Mouse (Mus musculus) intestine, postnatal 0 days (tissue): ENCODE results near the gene Arfip1. TPM values are rescaled to one million over a fixed set of nuclear protein-coding genes. Genes with fewer than 3 reads are reported as not detected.
"Not testable (repeated sequence)": the region's sequence is repeated elsewhere in the genome, so short reads cannot be mapped to it uniquely, and the experiment has no call there.

ENCODE experiments used
- ATAC-seq: fragments of 200-750 bp; cut with Nextera tagmentation; 2 replicates; pipeline ENCODE4 v1.8.0; 2017; ENCODE audit warnings: mild to moderate bottlenecking, moderate TSS enrichment, moderate library complexity
- H3K27ac ChIP-seq: fragments of 300-500 bp; sonication (generic); 2 replicates; pipeline ENCODE4 v1.5.1; 2014; ENCODE audit warnings: mild to moderate bottlenecking, low read depth, low read length, moderate library complexity
- H3K27me3 ChIP-seq: fragments of 300-500 bp; sonication (generic); replicated peaks from 2 replicates; pipeline ENCODE4 v1.6.1; 2014; ENCODE audit warnings: low read length, mixed read lengths; ENCODE audit not compliant: control insufficient read depth, insufficient read depth
- H3K36me3 ChIP-seq: fragments of 300-500 bp; sonication (generic); 2 replicates; pipeline ENCODE4 v1.6.1; 2014; ENCODE audit warnings: mild to moderate bottlenecking, moderate library complexity; ENCODE audit not compliant: control insufficient read depth, insufficient read depth
- H3K4me1 ChIP-seq: fragments of 300-500 bp; sonication (generic); replicated peaks from 2 replicates; pipeline ENCODE4 v1.6.1; 2014; ENCODE audit warnings: antibody characterized with exemption, low read length, mixed read lengths; ENCODE audit not compliant: control insufficient read depth, insufficient read depth
- H3K4me2 ChIP-seq: fragments of 300-500 bp; sonication (generic); replicated peaks from 2 replicates; pipeline ENCODE4 v1.6.1; 2014; ENCODE audit warnings: low read depth, mild to moderate bottlenecking, moderate library complexity
- H3K4me3 ChIP-seq: fragments of 300-500 bp; sonication (generic); 2 replicates; pipeline ENCODE4 v1.5.1; 2014; ENCODE audit warnings: low read depth, low read length
- H3K9ac ChIP-seq: fragments of 300-500 bp; sonication (generic); 2 replicates; pipeline ENCODE4 v1.6.1; 2014; ENCODE audit warnings: mild to moderate bottlenecking, low read depth, low read length
- H3K9me3 ChIP-seq: fragments of 300-500 bp; sonication (generic); 2 replicates; pipeline ENCODE4 v1.6.1; 2016; ENCODE audit warnings: mixed run types; ENCODE audit not compliant: control insufficient read depth
- CTCF ChIP-seq: sonication (generic); IDR thresholded peaks from 2 replicates; pipeline ENCODE4 v1.5.1; 2016; ENCODE audit warnings: low read depth, mild to moderate bottlenecking, control low read depth, antibody characterized with exemption, moderate library complexity
- WGBS: fragments of 180-500 bp; shearing (Covaris S2); extraction: QIAGEN DNeasy Blood & Tissue Kit; methylation state at CpG from one replicate; pipeline ENCODE4 v1.1.7; 2014; 5-methylcytosine and 5-hydroxymethylcytosine counted together
- polyA plus RNA-seq: library from polyadenylated mRNA; unstranded; fragments of >200 nt; fragmentation: Nextera tagmentation; extraction: Ambion mirVana; gene quantifications from 2 replicates; pipeline ENCODE4 v1.2.1, GENCODE M21; 2015

The Arfip1 gene
- polyA plus RNA-seq, 1 experiment from 2014 or later: 42.6 TPM

- H3K27ac ChIP-seq: no peak overlapping the region
Measured at GRCm38 (mm10) chr3:84558301-84558700, 24.1 kb downstream of the Arfip1 start.

GRCm38 (mm10) chr3:84555780-84556179 lies 26.6 kb downstream of the Arfip1 start:
- no peak for TF ChIP-seq CTCF
- Histone ChIP-seq H3K36me3 (no peaks in the 10 kb centered on the region), H3K4me1 (no peaks in the 10 kb centered on the region), H3K4me3 (no peak overlapping the region), H3K27ac (no peak overlapping the region), H3K4me2 (no peak overlapping the region), H3K9ac (no peak overlapping the region), H3K9me3 (no peaks in the 10 kb centered on the region), H3K27me3 (no peaks in the 10 kb centered on the region)
- no peak for ATAC-seq
- WGBS: 72% methylated on average over 3 of the region's 3 CpGs

More at GRCm38 (mm10) chr3:84558301-84558700, 24.1 kb downstream of the Arfip1 start:
- WGBS: 95% methylated on average over 3 of the region's 3 CpGs
- no peak overlapping the region for H3K9ac ChIP-seq
- no peaks in the 10 kb centered on the region for H3K36me3 ChIP-seq
- no peak for TF ChIP-seq CTCF
- no peaks in the 10 kb centered on the region for H3K9me3 ChIP-seq
- no peak overlapping the region for H3K4me2 ChIP-seq
- ATAC-seq: no peak
- H3K27me3 ChIP-seq: no peaks in the 10 kb centered on the region
- H3K4me3 ChIP-seq: no peak overlapping the region
- no peaks in the 10 kb centered on the region for H3K4me1 ChIP-seq

- ATAC-seq: no peak
- H3K36me3 ChIP-seq: no peaks in the 10 kb centered on the region
- H3K4me1 ChIP-seq: no peaks in the 10 kb centered on the region
- no peaks in the 10 kb centered on the region for H3K27me3 ChIP-seq
- H3K4me3 ChIP-seq: no peak overlapping the region
- no peaks in the 10 kb centered on the region for H3K9me3 ChIP-seq
- H3K27ac ChIP-seq: no peak overlapping the region
- H3K9ac ChIP-seq: no peak overlapping the region
- WGBS: 67% methylated on average over 8 of the region's 8 CpGs
- no peak for TF ChIP-seq CTCF
- no peak overlapping the region for H3K4me2 ChIP-seq
Measured at GRCm38 (mm10) chr3:84547177-84547576, 35.2 kb downstream of the Arfip1 start.

- ATAC-seq: not testable (repeated sequence)
- whole genome bisulfite sequencing: 4% methylated on average over 3 of the region's 3 CpGs
Measured at GRCm38 (mm10) chr3:84542450-84542849, 40.0 kb downstream of the Arfip1 start.

GRCm38 (mm10) chr3:84541881-84542280 lies 40.5 kb downstream of the Arfip1 start:
- Histone ChIP-seq H3K4me3 (no peak overlapping the region), H3K27me3 (no peaks in the 10 kb centered on the region), H3K9me3 (no peaks in the 10 kb centered on the region), H3K27ac (no peak overlapping the region), H3K9ac (no peak overlapping the region), H3K4me1 (0 out of 2 replicates have a peak, but pooled peaks cover 4% of the 10 kb centered on the region), H3K36me3 (no peaks in the 10 kb centered on the region), H3K4me2 (no peak overlapping the region)
- no peak for ATAC-seq
- no peak for TF ChIP-seq CTCF
- 75% methylated on average over 1 of the region's 1 CpGs for WGBS

More at GRCm38 (mm10) chr3:84542450-84542849, 40.0 kb downstream of the Arfip1 start:
- peak; percentile 80 for TF ChIP-seq CTCF
- H3K9me3 ChIP-seq, H3K4me2 ChIP-seq, H3K9ac ChIP-seq, H3K4me1 ChIP-seq, H3K27ac ChIP-seq, H3K27me3 ChIP-seq, H3K4me3 ChIP-seq, H3K36me3 ChIP-seq: not testable (repeated sequence)

GRCm38 (mm10) chr3:84540640-84541039 lies 41.8 kb downstream of the Arfip1 start:
- Histone ChIP-seq H3K4me3 (no peak overlapping the region), H3K36me3 (no peaks in the 10 kb centered on the region), H3K27ac (no peak overlapping the region), H3K4me1 (0 out of 2 replicates have a peak, but pooled peaks cover 4% of the 10 kb centered on the region), H3K9me3 (no peaks in the 10 kb centered on the region), H3K4me2 (no peak overlapping the region), H3K9ac (no peak overlapping the region), H3K27me3 (no peaks in the 10 kb centered on the region)
- no peak for ATAC-seq
- TF ChIP-seq CTCF: no peak

GRCm38 (mm10) chr3:84536987-84537386 lies 45.4 kb downstream of the Arfip1 start:
- H3K36me3 ChIP-seq: peaks cover 16% of the 10 kb centered on the region
- no peak overlapping the region for H3K9ac ChIP-seq
- H3K9me3 ChIP-seq: no peaks in the 10 kb centered on the region
- 0 out of 2 replicates have a peak, but pooled peaks cover 4% of the 10 kb centered on the region for H3K4me1 ChIP-seq
- no peak overlapping the region for H3K27ac ChIP-seq
- no peak overlapping the region for H3K4me2 ChIP-seq
- H3K4me3 ChIP-seq: no peak overlapping the region
- no peak for ATAC-seq
- H3K27me3 ChIP-seq: no peaks in the 10 kb centered on the region
- TF ChIP-seq CTCF: no peak
- 46% methylated on average over 6 of the region's 6 CpGs for WGBS
